Mouse (Mus musculus) stomach, embryonic 14.5 days (tissue): ENCODE results near the gene Itga5. TPM values are rescaled to one million over a fixed set of nuclear protein-coding genes. Genes with fewer than 3 reads are reported as not detected.

Experiments
- ATAC-seq: fragments of 200-750 bp; cut with Nextera tagmentation; 2 replicates; pipeline ENCODE4 v1.8.0; 2017; ENCODE audit warnings: low read depth, moderate TSS enrichment; ENCODE audit not compliant: insufficient number of reproducible peaks, insufficient read depth, low FRiP score
- H3K27ac ChIP-seq: fragments of 300-500 bp; sonication (generic); 2 replicates; pipeline ENCODE4 v1.5.1; 2014; ENCODE audit warnings: mild to moderate bottlenecking, low read length, moderate library complexity, mixed read lengths
- H3K27me3 ChIP-seq: fragments of 300-500 bp; sonication (generic); 2 replicates; pipeline ENCODE4 v1.6.1; 2014; ENCODE audit warnings: low read length, control low read depth, mixed read lengths; ENCODE audit not compliant: control insufficient read depth, insufficient read depth
- H3K36me3 ChIP-seq: fragments of 300-500 bp; sonication (generic); 2 replicates; pipeline ENCODE4 v1.6.1; 2014; ENCODE audit warnings: mild to moderate bottlenecking, control low read depth, low read length, moderate library complexity, mixed read lengths; ENCODE audit not compliant: control insufficient read depth, insufficient read depth
- H3K4me1 ChIP-seq: fragments of 300-500 bp; sonication (generic); 2 replicates; pipeline ENCODE4 v1.6.1; 2014; ENCODE audit warnings: low read length, control low read depth, mixed read lengths; ENCODE audit not compliant: control insufficient read depth, insufficient read depth
- H3K4me2 ChIP-seq: fragments of 300-500 bp; sonication (generic); replicated peaks from 2 replicates; pipeline ENCODE4 v1.6.1; 2014; ENCODE audit warnings: low read depth, low read length, control low read depth
- H3K4me3 ChIP-seq: fragments of 300-500 bp; sonication (generic); 2 replicates; pipeline ENCODE4 v1.5.1; 2014; ENCODE audit warnings: low read depth, low read length, control low read depth
- H3K9ac ChIP-seq: fragments of 300-500 bp; sonication (generic); replicated peaks from 2 replicates; pipeline ENCODE4 v1.6.1; 2014; ENCODE audit warnings: low read depth, mild to moderate bottlenecking, control low read depth, low read length, moderate library complexity, mixed read lengths
- H3K9me3 ChIP-seq: fragments of 300-500 bp; sonication (generic); 2 replicates; pipeline ENCODE4 v1.6.1; 2016; ENCODE audit warnings: low read depth, low read length, control low read depth; ENCODE audit not compliant: control insufficient read depth
- WGBS: fragments of 180-500 bp; shearing (Covaris S2); extraction: QIAGEN DNeasy Blood & Tissue Kit; methylation state at CpG from one replicate; pipeline ENCODE4 v1.1.7; 2014; 5-methylcytosine and 5-hydroxymethylcytosine counted together
- polyA plus RNA-seq: library from polyadenylated mRNA; unstranded; fragments of >200 nt; fragmentation: Nextera tagmentation; extraction: Ambion mirVana; gene quantifications from 2 replicates; pipeline ENCODE4 v1.2.1, GENCODE M21; 2014

Itga5 gene
- polyA plus RNA-seq, 1 experiment from 2014 or later: 67.5 TPM

- no peak overlapping the region for H3K4me3 ChIP-seq
- no peaks in the 10 kb centered on the region for H3K9me3 ChIP-seq
- no peak overlapping the region; the same call in 1 of the 2 replicates for H3K9ac ChIP-seq
- H3K4me2 ChIP-seq: peak overlapping the region; percentile 11; the same call in 1 of the 2 replicates
- no peaks in the 10 kb centered on the region for H3K27me3 ChIP-seq
- 3% methylated on average over 7 of the region's 7 CpGs for WGBS
- H3K27ac ChIP-seq: 0 out of 2 replicates have a peak overlapping the region, but pooled peaks have one; percentile 17
- peaks cover 45% of the 10 kb centered on the region for H3K4me1 ChIP-seq
- H3K36me3 ChIP-seq: no peaks in the 10 kb centered on the region
- no peak for ATAC-seq
Observed at GRCm38 (mm10) chr15:103307125-103307524, 59.4 kb downstream of the Itga5 start.

DNA sequence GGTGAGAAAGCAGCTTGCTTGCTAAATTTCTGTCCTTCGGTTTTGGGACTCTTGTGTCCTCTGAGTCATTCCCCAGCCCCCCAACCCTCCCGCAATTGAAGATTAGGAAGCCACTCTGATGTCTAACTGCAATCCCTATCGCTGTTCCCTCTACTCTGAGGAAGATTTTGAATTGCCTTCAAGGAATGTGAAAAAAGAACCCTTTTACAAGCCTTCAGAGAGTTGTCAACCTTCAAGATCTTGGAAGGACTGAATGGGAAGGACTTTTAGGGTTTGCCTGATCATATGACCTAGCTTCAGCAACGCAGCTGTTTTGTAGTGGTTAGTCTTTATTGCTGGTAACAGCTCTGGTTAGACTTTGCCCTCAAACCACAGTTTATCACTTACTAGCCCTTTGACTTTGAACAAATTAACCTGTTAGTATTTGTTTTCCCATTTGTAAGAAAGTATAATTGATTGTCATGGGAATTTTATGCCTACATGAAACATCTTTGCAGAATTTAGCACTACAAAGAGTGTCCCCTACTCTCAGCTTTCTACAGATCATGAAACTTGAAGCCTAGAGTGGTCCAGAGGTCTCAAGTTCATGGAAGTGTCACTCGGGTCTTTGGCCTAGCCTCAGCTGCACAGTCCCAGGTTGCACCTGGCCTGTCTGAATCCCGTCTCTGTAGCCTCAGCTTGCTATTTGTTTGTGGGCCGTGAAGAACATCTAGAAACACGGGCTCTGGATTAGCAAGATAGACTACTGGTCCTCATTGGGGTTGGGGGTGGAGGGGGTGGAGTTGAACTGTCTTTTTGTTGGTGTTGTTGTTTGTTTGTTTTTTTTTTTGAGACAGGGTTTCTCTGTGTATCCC, 60.5 kb downstream of the Itga5 start:
- peak overlapping the region; percentile 64 for H3K4me2 ChIP-seq
- H3K27me3 ChIP-seq: no peaks in the 10 kb centered on the region
- H3K9me3 ChIP-seq: no peaks in the 10 kb centered on the region
- peak overlapping the region; percentile 57 for H3K9ac ChIP-seq
- H3K27ac ChIP-seq: peak overlapping the region; percentile 87
- no peaks in the 10 kb centered on the region for H3K36me3 ChIP-seq
- 31% methylated on average over 8 of the region's 8 CpGs for WGBS
- H3K4me1 ChIP-seq: peaks cover 55% of the 10 kb centered on the region
- no peak for ATAC-seq
- peak overlapping the region; percentile 38 for H3K4me3 ChIP-seq

DNA sequence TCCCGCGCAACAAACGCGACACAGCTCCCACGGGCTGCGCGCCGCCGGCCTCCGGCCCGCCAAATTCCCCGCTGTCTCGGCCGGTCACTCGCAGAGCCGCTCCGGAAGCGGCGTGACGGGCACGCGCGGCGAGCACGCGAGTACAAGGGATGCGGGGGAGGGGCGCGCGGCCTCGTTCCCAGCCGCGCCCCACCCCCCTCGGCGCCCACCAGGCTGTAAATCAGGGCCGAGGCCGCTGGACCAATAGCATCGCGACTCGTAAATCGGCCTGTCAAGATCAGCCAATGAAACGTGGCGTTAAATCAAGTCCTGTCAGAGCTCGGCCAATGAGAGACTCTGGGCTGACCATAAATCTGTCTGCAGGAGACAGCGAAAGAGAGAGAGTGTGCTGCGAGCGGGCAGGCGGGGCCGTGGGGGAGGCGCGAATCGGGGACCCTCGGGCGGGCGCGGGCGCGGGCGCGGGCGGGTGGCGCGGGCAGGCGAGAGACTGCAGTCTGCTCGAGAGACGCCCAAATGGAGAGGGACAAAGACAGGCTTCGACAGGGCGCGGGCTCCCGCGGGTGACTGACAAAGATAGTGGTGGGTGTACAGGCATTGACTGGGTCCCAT, 61.4 kb downstream of the Itga5 start:
- Histone ChIP-seq H3K4me2 (peak overlapping the region; percentile 66), H3K27me3 (no peaks in the 10 kb centered on the region), H3K9ac (peak overlapping the region; percentile 57), H3K4me1 (peaks cover 64% of the 10 kb centered on the region), H3K36me3 (no peaks in the 10 kb centered on the region), H3K27ac (peak overlapping the region; percentile 87), H3K9me3 (no peaks in the 10 kb centered on the region), H3K4me3 (peak overlapping the region; percentile 38)
- WGBS: under 1% methylated on average over 71 of the region's 71 CpGs
- peak; percentile 95 for ATAC-seq

DNA sequence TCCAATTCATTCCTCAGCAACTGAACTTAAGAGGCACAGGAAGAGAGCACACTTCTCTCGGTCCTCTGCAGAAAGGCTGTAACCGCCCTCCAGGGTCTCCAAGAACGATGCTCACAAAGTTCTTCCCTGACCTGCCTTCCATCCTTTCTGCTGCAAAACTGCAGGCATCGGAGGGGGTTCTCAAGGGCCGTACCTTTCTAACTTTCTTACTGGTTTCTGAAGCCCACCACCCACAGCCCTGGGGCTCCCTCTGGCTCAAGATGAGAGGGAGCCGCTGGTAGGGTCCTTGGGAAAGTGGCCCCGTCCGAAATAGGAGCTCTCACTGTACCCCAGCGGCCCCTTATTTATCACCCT, 62.0 kb downstream of the Itga5 start:
- peaks cover 69% of the 10 kb centered on the region for H3K4me1 ChIP-seq
- peak overlapping the region; percentile 66 for H3K4me2 ChIP-seq
- peak overlapping the region; percentile 87 for H3K27ac ChIP-seq
- H3K4me3 ChIP-seq: peak overlapping the region; percentile 38
- WGBS: 1% methylated on average over 9 of the region's 9 CpGs
- no peak for ATAC-seq
- H3K36me3 ChIP-seq: no peaks in the 10 kb centered on the region
- peak overlapping the region; percentile 54 for H3K9ac ChIP-seq
- no peaks in the 10 kb centered on the region for H3K9me3 ChIP-seq
- no peaks in the 10 kb centered on the region for H3K27me3 ChIP-seq

- Histone ChIP-seq H3K36me3 (0 out of 2 replicates have a peak, but pooled peaks cover 1% of the 10 kb centered on the region), H3K9ac (peak overlapping the region; percentile 54), H3K27ac (peak overlapping the region; percentile 87), H3K4me3 (peak overlapping the region; percentile 38), H3K27me3 (no peaks in the 10 kb centered on the region), H3K9me3 (no peaks in the 10 kb centered on the region), H3K4me2 (peak overlapping the region; percentile 66), H3K4me1 (peaks cover 74% of the 10 kb centered on the region)
- WGBS: 6% methylated on average over 8 of the region's 8 CpGs
- ATAC-seq: no peak
Observed at GRCm38 (mm10) chr15:103303916-103304615, 62.5 kb downstream of the Itga5 start.

DNA sequence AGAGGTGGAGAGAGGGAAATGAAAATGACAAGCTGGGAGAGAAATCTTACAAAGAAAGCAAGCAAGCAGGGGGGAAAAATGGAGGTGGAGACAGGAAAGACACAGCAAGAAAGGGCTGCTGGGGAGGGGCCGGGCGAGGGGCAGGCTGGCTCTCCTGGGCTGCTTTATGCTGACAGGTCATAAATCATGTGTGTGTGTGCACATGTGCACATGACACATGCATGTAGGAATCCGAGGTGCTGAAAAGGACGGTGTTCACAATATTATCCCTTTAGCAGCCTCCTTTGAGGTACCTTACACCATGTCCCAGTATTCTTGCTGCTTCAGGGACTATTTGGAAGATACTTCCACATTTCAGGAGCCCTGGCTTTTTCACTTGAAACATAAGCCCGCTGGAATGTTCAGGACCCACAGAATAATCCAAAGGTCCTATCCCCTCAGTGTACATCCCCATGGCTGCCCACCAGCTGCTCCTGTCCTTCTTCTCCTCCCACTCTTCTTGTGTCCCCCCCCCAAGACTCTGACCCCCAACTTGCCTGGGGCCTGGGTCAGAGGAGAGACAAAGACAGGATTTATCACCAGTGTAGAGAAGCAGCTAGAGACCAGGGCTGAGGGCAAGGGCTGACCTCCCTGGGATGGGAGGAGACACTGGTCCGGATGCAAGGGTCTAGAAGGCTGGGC, 64.1 kb downstream of the Itga5 start:
- H3K27me3 ChIP-seq: no peaks in the 10 kb centered on the region
- peaks cover 71% of the 10 kb centered on the region for H3K4me1 ChIP-seq
- no peak overlapping the region for H3K9ac ChIP-seq
- peak overlapping the region; percentile 90; the same call in 1 of the 2 replicates for H3K27ac ChIP-seq
- no peak overlapping the region for H3K4me3 ChIP-seq
- H3K4me2 ChIP-seq: no peak overlapping the region
- H3K9me3 ChIP-seq: no peaks in the 10 kb centered on the region
- no peak for ATAC-seq
- 16% methylated on average over 6 of the region's 6 CpGs for WGBS
- H3K36me3 ChIP-seq: peaks cover 15% of the 10 kb centered on the region; the same call in 1 of the 2 replicates

DNA sequence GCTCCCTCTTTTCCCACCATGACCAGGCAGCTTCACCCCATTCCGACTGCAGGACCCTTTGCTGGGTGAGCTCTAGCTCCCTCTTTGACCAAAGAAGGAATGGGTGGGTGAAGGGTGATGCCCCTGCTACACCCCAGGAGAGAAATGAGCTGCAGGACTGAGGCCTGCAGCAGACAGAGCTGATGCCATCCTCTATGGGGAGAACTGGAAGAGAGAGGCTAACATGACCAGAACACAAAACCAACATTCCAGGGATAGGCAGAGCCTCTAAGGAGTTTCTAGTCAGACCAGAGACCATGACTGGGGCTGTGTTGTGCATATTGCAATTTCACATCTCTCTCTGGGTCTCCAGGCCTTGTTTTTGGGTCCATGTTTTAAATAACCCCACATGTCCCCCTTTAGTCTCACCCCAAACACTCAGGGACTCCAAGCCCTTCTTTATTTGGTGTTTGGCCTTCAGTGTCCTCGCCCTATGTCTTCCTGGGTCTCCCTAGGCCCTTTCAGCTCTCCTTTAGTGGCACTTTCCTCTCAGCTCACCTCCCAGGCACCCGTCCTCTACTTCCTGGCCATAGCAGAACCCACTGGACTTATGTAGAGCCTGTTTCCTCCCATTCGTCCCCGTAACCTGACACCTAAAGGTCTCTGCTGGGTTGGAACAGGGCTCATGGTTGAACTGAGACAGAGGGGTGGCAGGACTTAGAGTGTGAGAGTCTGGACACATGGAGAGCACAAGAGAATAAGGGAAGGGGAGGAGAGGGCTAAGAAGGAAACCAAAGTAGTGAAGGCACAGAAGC, 64.8 kb downstream of the Itga5 start:
- Histone ChIP-seq H3K9me3 (no peaks in the 10 kb centered on the region), H3K9ac (no peak overlapping the region; the same call in 1 of the 2 replicates), H3K4me2 (no peak overlapping the region), H3K27me3 (no peaks in the 10 kb centered on the region), H3K4me1 (peaks cover 67% of the 10 kb centered on the region), H3K4me3 (no peak overlapping the region), H3K36me3 (peaks cover 22% of the 10 kb centered on the region; the same call in 1 of the 2 replicates), H3K27ac (peak overlapping the region; percentile 90; the same call in 1 of the 2 replicates)
- 34% methylated on average over 5 of the region's 5 CpGs for WGBS
- no peak for ATAC-seq
